Mouse (Mus musculus) ES-E14 (cell line): Measurements from ENCODE around the gene Aspdh. TPM values are rescaled to one million over a fixed set of nuclear protein-coding genes. Genes with fewer than 3 reads are reported as not detected.

ENCODE experiments used
- DNase-seq: peaks from one replicate; pipeline ENCODE4 v3.0.0-alpha.2; 2013; ENCODE audit warnings: low read depth, low spot score
- H3K27ac ChIP-seq: 2 replicates; pipeline ENCODE4 v1.5.1; 2012; ENCODE audit warnings: low read depth, mild to moderate bottlenecking, low read length, moderate library complexity, mixed read lengths; ENCODE audit not compliant: poor library complexity, insufficient read depth, severe bottlenecking
- H3K36me3 ChIP-seq: 2 replicates; pipeline ENCODE4 v1.6.1; 2012; ENCODE audit warnings: mild to moderate bottlenecking, low read length, moderate library complexity, mixed read lengths; ENCODE audit not compliant: control insufficient read depth, poor library complexity, insufficient read depth, severe bottlenecking
- H3K4me1 ChIP-seq, 2 experiments: fragments of 150-350 bp in 1 of 2; sonication (generic) in 1 of 2; 2 replicates each; pipeline ENCODE4 v1.6.1; 2012; ENCODE audit warnings: low read length in 2 of 2, mild to moderate bottlenecking in 1 of 2, mixed read lengths in 1 of 2; ENCODE audit not compliant: control insufficient read depth in 2 of 2, insufficient read depth in 2 of 2, poor library complexity in 1 of 2
- H3K4me3 ChIP-seq, 2 experiments: fragments of 150-350 bp in 1 of 2; sonication (generic) in 1 of 2; 2 replicates each; pipeline ENCODE4 v1.5.1; 2012; ENCODE audit warnings: low read length in 2 of 2, low read depth in 1 of 2, mild to moderate bottlenecking in 1 of 2, mixed read lengths in 1 of 2; ENCODE audit not compliant: insufficient read depth in 1 of 2, poor library complexity in 1 of 2, severe bottlenecking in 1 of 2
- H3K9ac ChIP-seq: 2 replicates; pipeline ENCODE4 v1.6.1; 2012; ENCODE audit warnings: low read depth, mild to moderate bottlenecking, low read length, mixed read lengths; ENCODE audit not compliant: poor library complexity, insufficient read depth, severe bottlenecking
- H3K9me3 ChIP-seq: fragments of 150-350 bp; sonication (generic); 2 replicates; pipeline ENCODE4 v1.6.1; 2012; ENCODE audit warnings: low read depth, mild to moderate bottlenecking, low read length; ENCODE audit not compliant: control insufficient read depth, insufficient read depth
- CHD2 ChIP-seq: IDR thresholded peaks from 2 replicates; pipeline ENCODE4 v1.6.1; 2014; ENCODE audit warnings: mild to moderate bottlenecking, low read depth, low read length, inconsistent platforms
- HCFC1 ChIP-seq: IDR thresholded peaks from 2 replicates; pipeline ENCODE4 v1.6.1; 2012; ENCODE audit warnings: low read length, inconsistent platforms, borderline replicate concordance; ENCODE audit not compliant: insufficient read depth
- MAFK ChIP-seq: IDR thresholded peaks from 2 replicates; pipeline ENCODE4 v1.6.1; 2014; ENCODE audit warnings: mild to moderate bottlenecking, low read depth, low read length, inconsistent platforms; ENCODE audit not compliant: insufficient read depth
- ZC3H11A ChIP-seq: IDR thresholded peaks from 2 replicates; pipeline ENCODE4 v1.6.1; 2012; ENCODE audit warnings: low read depth, mild to moderate bottlenecking, inconsistent platforms, low read length, borderline replicate concordance
- ZNF384 ChIP-seq: IDR thresholded peaks from 2 replicates; pipeline ENCODE4 v1.6.1; 2012; ENCODE audit warnings: low read depth, low read length, inconsistent platforms
- in situ Hi-C, 2 experiments: fragments of 600-800 bp; cut with MboI; formaldehyde crosslinking; loops; one replicate each; pipeline ENCODE4 v1.15.1; 2025; ENCODE audit warnings: low sequenced_read_pairs in 2 of 2, inconsistent platforms in 1 of 2; ENCODE audit not compliant: unreplicated experiment in 2 of 2
- total RNA-seq: library from RNA; depleted of rRNA; stranded (reverse); fragments of 300-350 nt; gene quantifications from 2 replicates; pipeline ENCODE4 v1.2.3, GENCODE M21; 2012

Gene Aspdh
- total RNA-seq, 1 experiment = not detected

GRCm38 (mm10) chr7:44461503-44462217, 3.5 kb upstream of the Aspdh start:
- Histone ChIP-seq H3K9me3 (no peaks in the 10 kb centered on the region), H3K9ac (no peak overlapping the region), H3K27ac (no peak overlapping the region), H3K36me3 (no peaks in the 10 kb centered on the region), H3K4me3 (peak overlapping the region in 1 of 2 experiments; percentile 59; a peak in 2 of 4 replicates), H3K4me1 (peaks cover 0 to 13% of the 10 kb centered on the region in 2 experiments; a peak in 1 of 4 replicates)
- DNase-seq = no peak
- in situ Hi-C loops = no loop called here
- no peak for TF ChIP-seq CHD2
- TF ChIP-seq HCFC1 = no peak
- no peak for TF ChIP-seq MAFK
- TF ChIP-seq ZNF384 = no peak

- in situ Hi-C loops = no loop called here
- Histone ChIP-seq H3K36me3 (no peaks in the 10 kb centered on the region), H3K27ac (no peak overlapping the region), H3K4me3 (peak overlapping the region; percentile 59 to 66), H3K9me3 (no peaks in the 10 kb centered on the region), H3K4me1 (peaks cover 0 to 13% of the 10 kb centered on the region in 2 experiments; a peak in 1 of 4 replicates), H3K9ac (peak overlapping the region; percentile 6; the same call in 1 of the 2 replicates)
- peak; percentile 74 for DNase-seq
- no peak for TF ChIP-seq CHD2
- no peak for TF ChIP-seq MAFK
- TF ChIP-seq ZNF384 = no peak
- TF ChIP-seq ZC3H11A = 0 out of 2 replicates have a peak, but pooled peaks have one; percentile 3
- TF ChIP-seq HCFC1 = no peak
Observed at GRCm38 (mm10) chr7:44462218-44463055, 2.8 kb upstream of the Aspdh start.

GRCm38 (mm10) chr7:44463056-44463425, 2.1 kb upstream of the Aspdh start:
- Histone ChIP-seq H3K9me3 (no peaks in the 10 kb centered on the region), H3K4me3 (peak overlapping the region in 1 of 2 experiments; percentile 66; a peak in 2 of 4 replicates), H3K9ac (no peak overlapping the region), H3K4me1 (peaks cover 0 to 13% of the 10 kb centered on the region in 2 experiments; a peak in 1 of 4 replicates), H3K27ac (no peak overlapping the region), H3K36me3 (no peaks in the 10 kb centered on the region)
- no peak for DNase-seq
- in situ Hi-C loops = no loop called here
- TF ChIP-seq ZNF384 (no peak), HCFC1 (no peak), CHD2 (no peak), ZC3H11A (no peak), MAFK (no peak)

GRCm38 (mm10) chr7:44463556-44464225, 1.5 kb upstream of the Aspdh start:
- TF ChIP-seq HCFC1 (no peak), MAFK (no peak), ZNF384 (no peak)
- Histone ChIP-seq H3K27ac (no peak overlapping the region), H3K4me3 (no peak overlapping the region), H3K4me1 (peaks cover 0 to 18% of the 10 kb centered on the region in 2 experiments; a peak in 1 of 4 replicates), H3K9me3 (no peaks in the 10 kb centered on the region), H3K9ac (no peak overlapping the region), H3K36me3 (no peaks in the 10 kb centered on the region)
- no peak for DNase-seq
- in situ Hi-C loops = no loop called here
